Mouse (Mus musculus): ENCODE data around the gene Rpp21. TPM values are rescaled to one million over a fixed set of nuclear protein-coding genes. Genes with fewer than 3 reads are reported as not detected.
"Not testable (repeated sequence)": the region's sequence is repeated elsewhere in the genome, so short reads cannot be mapped to it uniquely, and the experiment has no call there.

Gene Rpp21
- polyA plus RNA-seq, 1 experiment from 2014 or later: 112 TPM

DNA sequence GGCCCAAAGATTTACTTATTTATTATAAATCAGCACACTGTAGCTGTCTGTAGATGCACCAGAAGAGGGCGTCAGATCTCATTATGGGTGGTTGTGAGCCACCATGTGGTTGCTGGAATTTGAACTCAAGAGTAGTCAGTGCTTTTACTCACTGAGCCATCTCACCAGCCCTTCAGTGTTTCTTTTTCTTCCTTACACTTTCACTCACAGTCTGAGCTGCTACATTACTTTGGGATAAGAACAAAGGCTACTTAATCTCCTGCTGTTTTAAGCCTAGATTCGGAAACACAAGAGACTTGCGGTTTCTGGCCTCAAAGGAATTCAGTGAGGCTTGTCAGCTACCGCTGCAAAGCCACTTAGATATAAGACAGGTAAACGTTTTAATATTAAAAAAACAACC lies 13.8 kb downstream of the Rpp21 start:
- Histone ChIP-seq H3K4me3 (ENCODE audit: low read depth, low read length) (no peak overlapping the region), H3K27me3 (replicated peaks; ENCODE audit: control insufficient read depth, insufficient read depth, low read length) (peaks cover 25% of the 10 kb centered on the region), H3K9ac (ENCODE audit: low read depth, low read length) (no peak overlapping the region), H3K27ac (ENCODE audit: low read depth, low read length) (no peak overlapping the region), H3K36me3 (ENCODE audit: control insufficient read depth, insufficient read depth, low read length) (no peaks in the 10 kb centered on the region), H3K4me2 (no peak overlapping the region), H3K9me3 (ENCODE audit: control insufficient read depth, low read length) (no peaks in the 10 kb centered on the region), H3K4me1 (replicated peaks; ENCODE audit: control insufficient read depth, insufficient read depth, low read length) (no peaks in the 10 kb centered on the region)
- no peak for ATAC-seq (replicated peaks; ENCODE audit: low FRiP score)
- DNase-seq (ENCODE audit: low spot score): no peak
- WGBS: 45% methylated on average over 5 of the region's 5 CpGs

DNA sequence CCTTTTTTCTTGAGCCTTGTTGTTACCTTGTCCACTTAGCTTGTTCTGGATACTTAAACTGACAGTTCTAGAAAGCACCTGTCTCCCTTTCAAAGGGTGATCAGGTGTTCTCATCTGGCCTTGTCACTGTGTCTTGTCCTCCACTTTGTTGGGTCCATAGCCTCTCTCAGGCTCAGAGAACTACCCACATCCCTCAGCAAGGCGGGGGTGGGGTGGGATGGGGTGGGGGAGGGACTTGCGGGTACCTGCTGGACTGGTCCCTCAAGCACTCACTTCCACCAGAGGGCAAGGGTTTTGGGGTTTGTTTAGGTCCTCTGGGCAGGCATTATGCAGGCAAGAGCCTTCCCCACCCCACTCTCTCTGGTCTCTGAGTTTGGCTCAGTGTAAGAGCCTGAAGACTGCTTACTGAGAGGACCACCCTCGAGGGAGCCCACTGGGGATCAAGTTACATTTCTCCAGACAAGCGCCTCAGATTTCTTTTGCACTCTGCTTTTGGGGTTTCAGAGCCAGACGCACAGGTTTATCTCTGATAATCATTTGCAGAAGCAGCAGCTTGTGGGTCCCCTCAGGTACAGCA lies 17.1 kb downstream of the Rpp21 start:
- no peak overlapping the region for H3K9ac ChIP-seq (ENCODE audit: low read depth, low read length)
- no peak overlapping the region for H3K4me3 ChIP-seq (ENCODE audit: low read depth, low read length)
- H3K4me1 ChIP-seq (replicated peaks; ENCODE audit: control insufficient read depth, insufficient read depth, low read length): no peaks in the 10 kb centered on the region
- no peak overlapping the region for H3K4me2 ChIP-seq
- H3K36me3 ChIP-seq (ENCODE audit: control insufficient read depth, insufficient read depth, low read length): no peaks in the 10 kb centered on the region
- WGBS: 6% methylated on average over 5 of the region's 5 CpGs
- peaks cover 38% of the 10 kb centered on the region for H3K27me3 ChIP-seq (replicated peaks; ENCODE audit: control insufficient read depth, insufficient read depth, low read length)
- no peak overlapping the region for H3K27ac ChIP-seq (ENCODE audit: low read depth, low read length)
- DNase-seq (ENCODE audit: low spot score) (no peak), ATAC-seq (replicated peaks; ENCODE audit: low FRiP score) (no peak)
- H3K9me3 ChIP-seq (ENCODE audit: control insufficient read depth, low read length): no peaks in the 10 kb centered on the region

DNA sequence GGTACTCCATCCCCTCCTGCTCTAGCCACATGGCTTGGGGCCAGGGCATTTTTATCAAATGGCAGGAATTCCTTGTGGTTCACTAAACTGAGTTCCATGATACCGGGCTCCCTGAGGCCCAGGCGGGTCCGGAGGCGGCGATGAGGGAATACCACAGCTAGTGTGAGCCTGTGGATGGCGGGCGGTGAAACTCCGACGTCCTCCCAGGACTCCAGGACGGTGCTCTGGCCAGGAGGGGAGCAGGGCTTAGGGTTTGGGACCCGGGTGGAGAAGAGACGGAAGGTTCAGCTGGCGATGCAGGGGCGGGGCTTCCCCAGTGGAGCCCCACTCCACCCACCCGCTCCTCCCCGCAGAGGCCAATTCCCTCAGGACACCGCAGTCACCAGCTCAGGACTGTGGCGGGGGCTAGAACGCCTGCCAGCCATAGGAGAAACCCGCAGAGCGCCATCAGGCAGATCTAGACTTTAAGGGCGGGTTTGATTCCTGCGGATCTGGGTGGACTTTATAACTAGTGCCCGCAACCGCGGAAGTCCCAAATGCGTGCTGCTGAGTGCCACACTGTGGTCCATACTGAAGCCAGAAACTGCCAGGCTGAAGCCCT lies 20.4 kb downstream of the Rpp21 start:
- Histone ChIP-seq H3K9me3 (ENCODE audit: control insufficient read depth, low read length) (no peaks in the 10 kb centered on the region), H3K4me2 (peak overlapping the region; percentile 56), H3K9ac (ENCODE audit: low read depth, low read length) (no peak overlapping the region), H3K27me3 (replicated peaks; ENCODE audit: control insufficient read depth, insufficient read depth, low read length) (peaks cover 53% of the 10 kb centered on the region), H3K36me3 (ENCODE audit: control insufficient read depth, insufficient read depth, low read length) (no peaks in the 10 kb centered on the region), H3K27ac (ENCODE audit: low read depth, low read length) (no peak overlapping the region), H3K4me3 (ENCODE audit: low read depth, low read length) (peak overlapping the region; percentile 28), H3K4me1 (replicated peaks; ENCODE audit: control insufficient read depth, insufficient read depth, low read length) (no peaks in the 10 kb centered on the region)
- no peak for ATAC-seq (replicated peaks; ENCODE audit: low FRiP score)
- DNase-seq (ENCODE audit: low spot score): no peak
- WGBS: 4% methylated on average over 27 of the region's 27 CpGs

DNA sequence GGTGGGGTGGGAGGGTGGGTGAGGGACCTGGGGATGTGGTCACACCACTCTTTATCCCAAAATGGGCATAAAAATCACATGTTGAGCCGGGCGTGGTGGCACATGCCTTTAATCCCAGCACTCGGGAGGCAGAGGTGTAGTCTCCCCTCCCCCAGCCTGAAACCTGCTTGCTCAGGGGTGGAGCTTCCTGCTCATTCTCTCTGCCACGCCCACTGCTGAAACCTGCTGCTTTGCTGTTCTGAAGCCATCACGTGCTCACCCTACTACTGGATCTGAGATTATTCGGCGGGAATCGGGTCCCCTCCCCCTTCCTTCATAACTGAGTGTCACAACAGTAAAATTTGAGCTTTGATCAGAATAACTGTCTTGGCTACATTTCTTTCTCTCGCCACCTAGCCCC lies 22.6 kb downstream of the Rpp21 start:
- 12% methylated on average over 8 of the region's 9 CpGs for WGBS
- not testable (repeated sequence) for H3K9me3 ChIP-seq (ENCODE audit: control insufficient read depth, low read length); H3K36me3 ChIP-seq (ENCODE audit: control insufficient read depth, insufficient read depth, low read length); H3K9ac ChIP-seq (ENCODE audit: low read depth, low read length); H3K4me3 ChIP-seq (ENCODE audit: low read depth, low read length); H3K4me1 ChIP-seq (replicated peaks; ENCODE audit: control insufficient read depth, insufficient read depth, low read length); DNase-seq (ENCODE audit: low spot score); ATAC-seq (replicated peaks; ENCODE audit: low FRiP score); H3K4me2 ChIP-seq; H3K27ac ChIP-seq (ENCODE audit: low read depth, low read length)
- H3K27me3 ChIP-seq (replicated peaks; ENCODE audit: control insufficient read depth, insufficient read depth, low read length): peaks cover 48% of the 10 kb centered on the region

DNA sequence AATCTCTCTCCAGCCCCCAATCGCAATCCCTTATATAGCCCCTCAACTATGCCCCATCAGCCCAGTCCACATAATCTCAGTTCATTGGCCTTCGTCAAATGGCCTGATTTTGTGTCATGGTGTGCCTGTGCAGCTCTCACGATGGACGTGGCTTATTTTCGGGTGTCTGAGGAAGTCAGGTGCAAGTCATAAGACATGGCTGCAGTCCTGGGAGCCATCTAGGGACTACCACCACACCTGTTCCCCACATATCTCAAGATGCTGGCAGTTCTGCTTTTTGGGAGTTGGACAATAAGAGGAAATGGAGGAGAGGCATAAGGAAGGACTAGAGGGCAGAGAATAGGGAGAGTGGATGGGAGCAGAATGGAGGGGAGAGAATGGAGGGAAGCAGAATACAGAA lies 24.3 kb downstream of the Rpp21 start:
- ATAC-seq (replicated peaks; ENCODE audit: low FRiP score) (no peak), DNase-seq (ENCODE audit: low spot score) (no peak)
- 64% methylated on average over 5 of the region's 5 CpGs for WGBS

DNA sequence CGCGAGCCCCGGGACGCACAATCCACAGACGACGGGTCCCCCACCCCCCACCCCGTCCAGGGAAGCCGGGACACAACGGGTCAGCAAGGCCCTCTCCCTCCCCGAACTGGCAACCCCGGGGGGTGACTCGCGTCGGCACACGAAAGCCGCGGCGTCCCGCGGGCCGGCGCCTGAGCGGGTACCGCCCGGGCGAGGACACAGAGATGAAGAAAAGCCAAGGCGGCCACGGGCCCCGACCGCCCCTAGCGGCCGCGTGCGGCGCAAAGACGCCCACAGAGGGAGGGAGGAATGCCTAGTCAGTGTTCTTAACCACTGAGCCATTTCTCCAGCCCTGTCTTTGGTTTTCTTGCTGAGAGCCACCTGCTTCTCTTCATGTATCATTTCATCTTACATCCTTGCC lies 26.6 kb downstream of the Rpp21 start:
- ATAC-seq (replicated peaks; ENCODE audit: low FRiP score) (no peak), DNase-seq (ENCODE audit: low spot score) (peak; percentile 100)
- no peak overlapping the region for H3K9ac ChIP-seq (ENCODE audit: low read depth, low read length)
- no peaks in the 10 kb centered on the region for H3K9me3 ChIP-seq (ENCODE audit: control insufficient read depth, low read length)
- no peak overlapping the region for H3K4me2 ChIP-seq
- H3K4me3 ChIP-seq (ENCODE audit: low read depth, low read length): no peak overlapping the region
- H3K4me1 ChIP-seq (replicated peaks; ENCODE audit: control insufficient read depth, insufficient read depth, low read length): no peaks in the 10 kb centered on the region
- WGBS: 4% methylated on average over 36 of the region's 36 CpGs
- no peaks in the 10 kb centered on the region for H3K36me3 ChIP-seq (ENCODE audit: control insufficient read depth, insufficient read depth, low read length)
- no peak overlapping the region for H3K27ac ChIP-seq (ENCODE audit: low read depth, low read length)
- H3K27me3 ChIP-seq (replicated peaks; ENCODE audit: control insufficient read depth, insufficient read depth, low read length): peaks cover 54% of the 10 kb centered on the region

More for the DNA sequence above, 24.3 kb downstream of the Rpp21 start:
- no peak overlapping the region for H3K9ac ChIP-seq (ENCODE audit: low read depth, low read length)
- no peak overlapping the region for H3K27ac ChIP-seq (ENCODE audit: low read depth, low read length)
- no peak overlapping the region for H3K4me2 ChIP-seq
- H3K4me3 ChIP-seq (ENCODE audit: low read depth, low read length): no peak overlapping the region
- no peaks in the 10 kb centered on the region for H3K9me3 ChIP-seq (ENCODE audit: control insufficient read depth, low read length)
- H3K4me1 ChIP-seq (replicated peaks; ENCODE audit: control insufficient read depth, insufficient read depth, low read length): no peaks in the 10 kb centered on the region
- H3K27me3 ChIP-seq (replicated peaks; ENCODE audit: control insufficient read depth, insufficient read depth, low read length): peaks cover 58% of the 10 kb centered on the region
- H3K36me3 ChIP-seq (ENCODE audit: control insufficient read depth, insufficient read depth, low read length): no peaks in the 10 kb centered on the region

DNA sequence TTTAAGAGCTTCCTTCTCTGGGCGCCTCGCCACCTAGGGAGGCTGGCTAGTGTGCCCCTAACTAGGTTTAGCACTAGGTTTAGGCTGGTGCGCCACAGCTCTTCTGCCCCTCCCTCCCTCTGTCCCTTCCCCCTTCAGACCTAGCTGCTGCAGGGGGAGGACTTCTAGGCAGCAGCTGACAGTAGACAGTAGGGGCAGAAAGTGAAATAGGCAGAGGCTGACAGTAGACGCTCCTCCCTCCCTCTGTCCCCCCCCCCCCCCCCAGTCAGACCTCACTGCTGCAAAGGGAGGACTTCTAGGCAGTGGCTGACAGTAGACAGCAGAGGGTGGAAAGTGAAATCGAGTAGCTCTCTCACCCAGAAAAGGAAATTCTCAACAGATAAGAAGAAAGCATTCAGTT lies 28.8 kb downstream of the Rpp21 start:
- 5% methylated on average over 5 of the region's 5 CpGs for WGBS

DNA sequence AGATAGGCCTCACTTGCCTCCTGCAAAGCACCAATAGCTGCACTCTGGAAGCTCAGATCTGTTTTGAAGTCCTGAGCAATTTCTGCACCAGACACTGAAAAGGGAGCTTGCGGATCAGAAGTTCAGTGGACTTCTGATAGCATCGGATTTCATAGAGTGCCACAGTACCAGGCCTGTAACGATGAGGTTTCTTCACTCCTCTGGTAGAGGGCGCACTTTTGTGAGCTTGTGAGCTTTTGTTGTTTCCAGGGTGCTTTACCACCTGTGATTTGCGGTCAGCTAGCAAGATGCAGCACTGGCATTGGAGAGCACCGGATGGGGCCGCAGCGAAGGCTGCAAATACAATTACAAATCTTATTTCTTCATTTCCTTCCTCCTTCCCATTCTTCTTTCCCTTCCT lies 30.9 kb downstream of the Rpp21 start:
- H3K9me3 ChIP-seq (ENCODE audit: control insufficient read depth, low read length): no peaks in the 10 kb centered on the region
- H3K27ac ChIP-seq (ENCODE audit: low read depth, low read length): no peak overlapping the region
- peaks cover 57% of the 10 kb centered on the region for H3K27me3 ChIP-seq (replicated peaks; ENCODE audit: control insufficient read depth, insufficient read depth, low read length)
- no peaks in the 10 kb centered on the region for H3K4me1 ChIP-seq (replicated peaks; ENCODE audit: control insufficient read depth, insufficient read depth, low read length)
- no peak overlapping the region for H3K9ac ChIP-seq (ENCODE audit: low read depth, low read length)
- no peak for DNase-seq (ENCODE audit: low spot score)
- H3K4me2 ChIP-seq: no peak overlapping the region
- no peak overlapping the region for H3K4me3 ChIP-seq (ENCODE audit: low read depth, low read length)
- 21% methylated on average over 8 of the region's 8 CpGs for WGBS
- ATAC-seq (replicated peaks; ENCODE audit: low FRiP score): no peak
- no peaks in the 10 kb centered on the region for H3K36me3 ChIP-seq (ENCODE audit: control insufficient read depth, insufficient read depth, low read length)

More for the DNA sequence above, 28.8 kb downstream of the Rpp21 start:
- Histone ChIP-seq H3K27me3 (replicated peaks; ENCODE audit: control insufficient read depth, insufficient read depth, low read length) (peaks cover 57% of the 10 kb centered on the region), H3K27ac (ENCODE audit: low read depth, low read length) (no peak overlapping the region), H3K9ac (ENCODE audit: low read depth, low read length) (no peak overlapping the region), H3K4me1 (replicated peaks; ENCODE audit: control insufficient read depth, insufficient read depth, low read length) (no peaks in the 10 kb centered on the region), H3K9me3 (ENCODE audit: control insufficient read depth, low read length) (no peaks in the 10 kb centered on the region), H3K4me2 (no peak overlapping the region), H3K4me3 (ENCODE audit: low read depth, low read length) (no peak overlapping the region), H3K36me3 (ENCODE audit: control insufficient read depth, insufficient read depth, low read length) (no peaks in the 10 kb centered on the region)
- ATAC-seq (replicated peaks; ENCODE audit: low FRiP score) (no peak), DNase-seq (ENCODE audit: low spot score) (no peak)

DNA sequence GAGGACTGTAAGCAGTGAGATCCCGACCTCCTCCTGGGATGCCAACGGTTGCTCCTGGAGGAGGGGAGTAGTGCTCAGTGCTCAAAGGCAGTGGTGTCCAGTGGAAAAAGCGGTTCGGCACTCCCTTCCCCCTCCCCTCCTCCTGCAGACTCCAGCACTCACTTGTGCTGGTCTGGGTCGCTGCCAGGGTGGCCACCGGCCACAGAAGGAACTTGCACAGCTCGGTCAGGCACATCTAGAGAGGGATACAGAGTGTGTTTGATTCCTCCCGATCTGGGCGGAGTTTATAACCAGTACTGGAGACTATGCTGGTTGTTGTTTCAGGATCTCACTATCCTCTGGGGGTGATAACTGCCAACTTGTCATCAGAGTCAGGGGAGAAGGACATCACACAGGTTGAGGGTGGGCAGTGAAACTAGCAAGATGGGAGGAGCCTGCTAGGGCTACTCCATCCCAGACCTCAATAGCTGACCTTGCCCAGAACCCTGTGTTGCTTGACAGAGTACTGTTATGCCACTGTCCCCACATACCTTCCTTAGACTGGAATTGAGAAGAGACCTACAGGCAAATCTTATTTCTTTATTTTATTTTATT lies 32.5 kb downstream of the Rpp21 start:
- Histone ChIP-seq H3K27ac (ENCODE audit: low read depth, low read length) (no peak overlapping the region), H3K4me2 (no peak overlapping the region), H3K9me3 (ENCODE audit: control insufficient read depth, low read length) (no peaks in the 10 kb centered on the region), H3K4me1 (replicated peaks; ENCODE audit: control insufficient read depth, insufficient read depth, low read length) (no peaks in the 10 kb centered on the region), H3K4me3 (ENCODE audit: low read depth, low read length) (no peak overlapping the region), H3K9ac (ENCODE audit: low read depth, low read length) (no peak overlapping the region), H3K36me3 (ENCODE audit: control insufficient read depth, insufficient read depth, low read length) (no peaks in the 10 kb centered on the region), H3K27me3 (replicated peaks; ENCODE audit: control insufficient read depth, insufficient read depth, low read length) (peaks cover 57% of the 10 kb centered on the region)
- DNase-seq (ENCODE audit: low spot score) (no peak), ATAC-seq (replicated peaks; ENCODE audit: low FRiP score) (no peak)
- WGBS: 16% methylated on average over 9 of the region's 9 CpGs
